Mouse (Mus musculus) testis, adult 2 months (tissue): ENCODE measurements around the gene Gm13275.
"Not testable (repeated sequence)": the region's sequence is repeated elsewhere in the genome, so short reads cannot be mapped to it uniquely, and the experiment has no call there.

Source experiments
- CTCF ChIP-seq: fragments of 200-500 bp; IDR thresholded peaks from 2 replicates; pipeline ENCODE4 v1.5.1; 2012; ENCODE audit warnings: low read depth, mild to moderate bottlenecking, inconsistent platforms, low read length, moderate library complexity; ENCODE audit not compliant: control insufficient read depth, insufficient read depth, insufficient replicate concordance
- POLR2A ChIP-seq: fragments of 200-500 bp; IDR thresholded peaks from 2 replicates; pipeline ENCODE4 v1.6.1; 2012; ENCODE audit warnings: low read depth, mild to moderate bottlenecking, inconsistent platforms, low read length, moderate library complexity; ENCODE audit not compliant: control insufficient read depth

GRCm38 (mm10) chr4:88805231-88805630 lies 10.9 kb downstream of the Gm13275 start, which contains the start of gene Gm13288:
- not testable (repeated sequence) for TF ChIP-seq POLR2A, CTCF
